Mouse (Mus musculus) heart, adult 2 months (tissue): ENCODE data around the gene Padi2. TPM values are rescaled to one million over a fixed set of nuclear protein-coding genes. Genes with fewer than 3 reads are reported as not detected.
A peak's percentile ranks its signal among the peaks of the same experiment; 100 is the strongest.

ENCODE experiments used
- DNase-seq, 2 experiments: peaks; one replicate each; pipeline ENCODE4 v3.0.0; 2021
- H3K27ac ChIP-seq: fragments of 200-600 bp; 2 replicates; pipeline ENCODE4 v1.8.1; 2022
- H3K27me3 ChIP-seq: fragments of 200-500 bp; 2 replicates; pipeline ENCODE4 v1.6.1; 2012; ENCODE audit warnings: mild to moderate bottlenecking, low read length, inconsistent platforms, mixed read lengths; ENCODE audit not compliant: control insufficient read depth, insufficient read depth
- H3K36me3 ChIP-seq: fragments of 200-500 bp; 2 replicates; pipeline ENCODE4 v1.6.1; 2012; ENCODE audit warnings: low read length, inconsistent platforms; ENCODE audit not compliant: control insufficient read depth, insufficient read depth
- H3K4me1 ChIP-seq: fragments of 200-500 bp; 2 replicates; pipeline ENCODE4 v1.6.1; 2011; ENCODE audit warnings: low read length; ENCODE audit not compliant: control insufficient read depth, insufficient read depth
- H3K4me3 ChIP-seq: fragments of 200-600 bp; 2 replicates; pipeline ENCODE4 v1.8.1; 2022
- H3K79me2 ChIP-seq: fragments of 200-500 bp; replicated peaks from 2 replicates; pipeline ENCODE4 v1.6.1; 2012; ENCODE audit warnings: mild to moderate bottlenecking, inconsistent platforms, low read length, moderate library complexity, mixed read lengths; ENCODE audit not compliant: control insufficient read depth, insufficient read depth
- H3K9ac ChIP-seq: fragments of 200-500 bp; 2 replicates; pipeline ENCODE4 v1.6.1; 2012; ENCODE audit warnings: low read depth, mild to moderate bottlenecking, control low read depth, inconsistent platforms, low read length, mixed read lengths
- CTCF ChIP-seq: fragments of 200-600 bp; IDR thresholded peaks from 2 replicates; pipeline ENCODE4 v1.8.1; 2022; ENCODE audit warnings: antibody characterized with exemption, mild to moderate bottlenecking, moderate library complexity
- EP300 ChIP-seq: fragments of 200-500 bp; IDR thresholded peaks from 2 replicates; pipeline ENCODE4 v1.6.1; 2011; ENCODE audit warnings: low read depth, low read length, control low read depth; ENCODE audit not compliant: insufficient read depth
- POLR2A ChIP-seq: fragments of 200-500 bp; IDR thresholded peaks from 2 replicates; pipeline ENCODE4 v1.6.1; 2011; ENCODE audit warnings: mild to moderate bottlenecking, low read depth, low read length, control low read depth; ENCODE audit not compliant: insufficient read depth
- WGBS: fragments of 180-500 bp; shearing (Covaris S2); methylation state at CpG from one replicate; pipeline ENCODE4 v1.1.7; 2018; 5-methylcytosine and 5-hydroxymethylcytosine counted together
- intact Hi-C: fragments of 180-260 bp; cut with DNase I; formaldehyde crosslinking; loops from one replicate; pipeline ENCODE4 v1.15.1; 2025
- polyA plus RNA-seq: library from polyadenylated mRNA; depleted of rRNA; stranded (reverse); fragments of >200 nt; gene quantifications from 2 replicates; pipeline ENCODE4 v1.2.3, GENCODE M21; 2012
- total RNA-seq, 2 experiments: library from RNA; stranded (reverse); gene quantifications; 2 replicates each; pipeline ENCODE4 v1.2.3; 2021

Gene Padi2
- total and polyA plus RNA-seq, 3 experiments, result 0.31 to 1.4 (median 0.96) TPM

DNA sequence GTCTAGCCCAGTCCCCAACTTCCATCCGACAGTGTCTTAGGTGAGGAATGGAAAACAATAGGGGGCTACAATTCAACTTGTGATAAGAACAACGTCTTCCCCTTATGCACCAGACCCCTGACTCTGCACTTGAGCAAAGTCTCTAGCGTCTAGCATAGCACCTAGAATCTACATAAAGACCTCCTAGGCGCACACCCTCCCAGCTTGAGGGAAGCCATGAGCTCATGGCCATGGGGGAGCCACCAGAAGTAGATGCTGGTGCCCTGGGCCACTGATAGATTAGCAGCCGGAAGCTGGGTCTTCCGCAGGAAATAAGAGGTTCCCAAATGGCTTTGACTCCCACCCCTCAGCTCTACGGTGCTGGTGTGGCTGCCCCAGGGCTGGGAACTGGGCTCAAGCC is 81.3 kb downstream of the Padi2 start:
- Histone ChIP-seq H3K36me3 (no peaks in the 10 kb centered on the region), H3K79me2 (no peaks in the 10 kb centered on the region; the same call in none of the 2 replicates), H3K27ac (no peak overlapping the region; the same call in none of the 2 replicates), H3K4me3 (peak overlapping the region; percentile 88), H3K9ac (peak overlapping the region; percentile 91), H3K27me3 (no peaks in the 10 kb centered on the region), H3K4me1 (no peaks in the 10 kb centered on the region)
- intact Hi-C loops, result loop anchor here (2.0 kb wide), 2 partner anchors 27 to 43 kb away; partner anchors contain the start of gene Sdhb
- DNase-seq, result no peak
- WGBS, result 20% methylated on average over 7 of the region's 7 CpGs
- TF ChIP-seq CTCF (no peak), POLR2A (no peak), EP300 (no peak)

DNA sequence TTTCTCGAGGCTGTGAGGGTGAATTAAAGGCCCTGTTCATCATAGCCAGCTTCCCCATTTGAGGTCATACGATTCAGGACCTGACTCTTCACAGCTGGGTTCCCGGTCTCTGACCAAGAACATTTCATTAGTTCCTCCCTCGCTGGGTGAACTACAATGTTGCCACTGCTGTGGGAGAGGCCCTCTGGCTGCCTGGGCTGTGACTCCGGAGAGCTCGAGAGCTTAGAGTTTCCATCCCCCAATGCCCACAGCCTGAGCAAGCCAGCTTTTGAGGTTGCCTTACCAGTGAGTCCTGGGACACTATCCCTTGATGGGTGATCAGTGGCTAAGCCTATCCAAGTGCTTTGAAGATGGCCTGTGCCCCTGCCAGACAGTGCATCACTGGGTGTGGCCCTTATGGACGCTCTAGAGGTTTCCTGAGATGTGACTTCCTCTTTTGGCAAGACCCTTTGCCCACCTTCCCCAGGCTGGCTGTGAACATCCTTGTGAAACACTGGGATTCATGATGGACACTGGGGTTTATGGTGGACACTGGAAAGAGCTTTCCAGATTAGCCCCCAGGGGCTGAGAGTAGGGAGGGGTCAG is 82.7 kb downstream of the Padi2 start:
- intact Hi-C loops, result no loop called here
- peak; percentile 34 to 49 for DNase-seq
- Histone ChIP-seq H3K27me3 (no peaks in the 10 kb centered on the region), H3K79me2 (no peaks in the 10 kb centered on the region; the same call in none of the 2 replicates), H3K4me3 (no peak overlapping the region), H3K36me3 (no peaks in the 10 kb centered on the region), H3K27ac (no peak overlapping the region), H3K4me1 (no peaks in the 10 kb centered on the region), H3K9ac (no peak overlapping the region)
- TF ChIP-seq POLR2A (no peak), EP300 (no peak), CTCF (no peak)
- 67% methylated on average over 7 of the region's 7 CpGs for WGBS

DNA sequence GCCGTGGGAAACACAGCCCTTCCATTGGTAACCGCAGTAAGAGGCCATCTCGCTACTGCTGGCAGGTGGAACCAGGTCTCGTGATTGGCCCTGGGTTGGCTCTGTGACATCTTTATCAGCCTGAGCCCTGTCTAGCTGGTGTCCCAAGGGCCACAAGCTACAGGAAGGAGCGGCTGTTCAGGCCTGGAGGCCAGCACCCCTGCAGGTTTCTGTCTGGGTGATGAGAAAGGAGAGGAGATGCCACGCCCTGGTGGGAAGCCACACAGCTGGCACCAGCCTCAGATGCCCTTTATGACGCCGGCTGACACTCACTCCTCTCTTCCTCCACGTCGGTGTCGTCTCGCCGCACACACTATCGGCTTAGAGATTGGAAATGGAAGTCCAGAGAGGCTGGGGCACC is 83.3 kb downstream of the Padi2 start:
- no peaks in the 10 kb centered on the region for H3K36me3 ChIP-seq
- no peaks in the 10 kb centered on the region for H3K27me3 ChIP-seq
- no peak for TF ChIP-seq CTCF
- no peak for TF ChIP-seq EP300
- TF ChIP-seq POLR2A, result no peak
- no peak overlapping the region for H3K27ac ChIP-seq
- no peak overlapping the region for H3K4me3 ChIP-seq
- H3K79me2 ChIP-seq, result no peaks in the 10 kb centered on the region; the same call in none of the 2 replicates
- no peak overlapping the region for H3K9ac ChIP-seq
- no peak for DNase-seq
- intact Hi-C loops, result no loop called here
- H3K4me1 ChIP-seq, result no peaks in the 10 kb centered on the region
- WGBS, result 87% methylated on average over 14 of the region's 14 CpGs

DNA sequence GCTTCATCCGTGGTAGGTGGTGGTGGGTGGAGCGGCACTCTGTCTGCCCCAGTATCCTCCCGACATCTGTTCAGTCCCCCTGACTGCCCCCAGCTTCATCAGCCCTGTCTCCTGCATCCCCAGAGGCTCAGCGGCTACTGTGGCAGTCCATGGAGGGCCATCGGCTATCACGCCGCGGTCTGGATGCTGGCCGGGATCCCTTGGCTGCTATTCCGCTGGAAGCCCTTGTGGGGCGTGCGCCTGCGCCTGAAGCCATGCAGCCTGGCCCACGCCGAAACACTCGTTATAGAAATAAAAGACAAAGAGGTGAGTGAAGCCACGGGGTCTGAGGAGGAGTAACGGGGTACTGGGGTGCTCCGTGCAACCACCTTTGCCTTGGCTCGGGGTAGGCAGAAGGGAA is 86.1 kb downstream of the Padi2 start:
- no peak for DNase-seq
- Histone ChIP-seq H3K9ac (no peak overlapping the region), H3K79me2 (no peaks in the 10 kb centered on the region; the same call in 1 of the 2 replicates), H3K36me3 (no peaks in the 10 kb centered on the region), H3K4me1 (no peaks in the 10 kb centered on the region), H3K27ac (no peak overlapping the region), H3K4me3 (no peak overlapping the region), H3K27me3 (no peaks in the 10 kb centered on the region)
- TF ChIP-seq CTCF (no peak), POLR2A (no peak), EP300 (no peak)
- intact Hi-C loops, result no loop called here
- 81% methylated on average over 20 of the region's 20 CpGs for WGBS

DNA sequence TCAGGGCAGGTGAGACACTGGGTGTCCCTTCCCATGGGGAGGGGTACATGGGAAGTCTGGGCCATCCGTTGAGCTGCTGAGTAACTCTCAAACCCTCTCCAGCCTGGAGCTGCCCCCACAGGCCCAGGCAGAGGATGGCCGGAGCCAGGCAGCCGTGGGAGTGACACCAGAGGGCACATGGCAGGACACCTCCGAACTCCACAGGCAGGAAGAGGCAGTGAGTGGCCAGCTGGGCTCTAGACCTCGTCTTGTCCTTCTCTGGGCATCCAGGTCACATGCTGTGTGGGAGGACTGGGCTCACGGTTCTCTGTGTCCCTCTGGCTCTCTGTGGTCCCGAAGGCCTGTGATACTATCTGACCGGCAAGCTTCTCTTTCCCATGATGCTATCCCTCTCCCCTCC is 87.7 kb downstream of the Padi2 start:
- DNase-seq, result no peak
- WGBS, result 72% methylated on average over 8 of the region's 8 CpGs
- Histone ChIP-seq H3K4me1 (no peaks in the 10 kb centered on the region), H3K27me3 (no peaks in the 10 kb centered on the region), H3K4me3 (no peak overlapping the region), H3K36me3 (no peaks in the 10 kb centered on the region), H3K27ac (no peak overlapping the region), H3K9ac (no peak overlapping the region), H3K79me2 (no peaks in the 10 kb centered on the region; the same call in 1 of the 2 replicates)
- intact Hi-C loops, result no loop called here
- TF ChIP-seq POLR2A (no peak), CTCF (no peak), EP300 (no peak)

DNA sequence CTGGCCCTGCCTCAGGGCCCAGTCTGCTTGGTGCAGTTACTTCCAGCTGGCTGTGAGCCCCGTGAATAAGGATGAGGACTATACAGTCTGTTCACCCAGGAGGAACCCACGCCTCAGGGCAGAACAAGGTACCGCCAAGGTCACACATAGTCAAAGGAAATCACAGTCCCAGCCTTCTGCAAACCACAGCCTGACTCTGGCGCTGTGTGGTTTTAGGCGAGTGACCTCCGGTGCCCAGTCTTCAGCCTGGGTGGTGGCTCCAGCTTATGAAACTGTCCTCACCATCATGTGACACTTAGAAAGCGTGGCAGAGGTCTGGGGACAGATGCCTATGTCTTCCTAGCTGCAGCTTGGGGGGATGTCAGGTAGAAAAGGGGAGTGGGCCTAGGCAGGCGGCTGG is 89.7 kb downstream of the Padi2 start:
- intact Hi-C loops, result no loop called here
- Histone ChIP-seq H3K27me3 (no peaks in the 10 kb centered on the region), H3K79me2 (no peaks in the 10 kb centered on the region), H3K4me3 (no peak overlapping the region), H3K9ac (no peak overlapping the region), H3K27ac (no peak overlapping the region), H3K36me3 (no peaks in the 10 kb centered on the region), H3K4me1 (no peaks in the 10 kb centered on the region)
- DNase-seq, result no peak
- 93% methylated on average over 8 of the region's 8 CpGs for WGBS
- TF ChIP-seq POLR2A (no peak), EP300 (no peak), CTCF (no peak)
